Mouse (Mus musculus) layer of hippocampus, adult 9-10 months (tissue): ENCODE data around the gene Abhd14b.

Source experiments
- DNase-seq: peaks from one replicate; pipeline ENCODE4 v3.0.0; 2022; ENCODE audit warnings: low spot score

Abhd14b gene

GRCm38 (mm10) chr9:106447348-106447747 is at the start of gene Abhd14b, which contains the start of gene Abhd14a:
Abhd14b (plus strand) TSS chr9:106447459.
Abhd14a (minus strand) TSS chr9:106447678.
- DNase-seq = peak; percentile 79

GRCm38 (mm10) chr9:106397733-106398132 is 49.5 kb upstream of the Abhd14b start:
- DNase-seq = no peak

GRCm38 (mm10) chr9:106398667-106399311 is 48.5 kb upstream of the Abhd14b start:
- DNase-seq = no peak

GRCm38 (mm10) chr9:106399808-106400207 is 47.5 kb upstream of the Abhd14b start:
- DNase-seq = no peak

- DNase-seq = no peak
Measured at GRCm38 (mm10) chr9:106402149-106402548, 45.1 kb upstream of the Abhd14b start.

GRCm38 (mm10) chr9:106402607-106403375 is 44.5 kb upstream of the Abhd14b start:
- DNase-seq = no peak

- DNase-seq = no peak
Measured at GRCm38 (mm10) chr9:106405275-106405674, 42.0 kb upstream of the Abhd14b start.

GRCm38 (mm10) chr9:106406443-106407078 is 40.7 kb upstream of the Abhd14b start:
- no peak for DNase-seq

- no peak for DNase-seq
Measured at GRCm38 (mm10) chr9:106409096-106409495, 38.2 kb upstream of the Abhd14b start.

GRCm38 (mm10) chr9:106410086-106410650 is 37.1 kb upstream of the Abhd14b start:
- no peak for DNase-seq

GRCm38 (mm10) chr9:106411091-106411594 is 36.1 kb upstream of the Abhd14b start:
- DNase-seq = no peak

GRCm38 (mm10) chr9:106411729-106412128 is 35.5 kb upstream of the Abhd14b start:
- DNase-seq = no peak

GRCm38 (mm10) chr9:106412210-106412609 is 35.0 kb upstream of the Abhd14b start:
- no peak for DNase-seq

- DNase-seq = no peak
Measured at GRCm38 (mm10) chr9:106413606-106414005, 33.7 kb upstream of the Abhd14b start.

GRCm38 (mm10) chr9:106416826-106417225 is 30.4 kb upstream of the Abhd14b start:
- DNase-seq = no peak

- DNase-seq = peak; percentile 69
Measured at GRCm38 (mm10) chr9:106417841-106418625, 29.2 kb upstream of the Abhd14b start.

- no peak for DNase-seq
Measured at GRCm38 (mm10) chr9:106420608-106421007, 26.7 kb upstream of the Abhd14b start.

GRCm38 (mm10) chr9:106421033-106421864 is 26.0 kb upstream of the Abhd14b start:
- no peak for DNase-seq

- peak; percentile 94 for DNase-seq
Measured at GRCm38 (mm10) chr9:106421865-106422160, 25.4 kb upstream of the Abhd14b start.

GRCm38 (mm10) chr9:106428719-106429220 is 18.5 kb upstream of the Abhd14b start:
- no peak for DNase-seq
